Mouse (Mus musculus): Measurements from ENCODE around the gene Car3. TPM values are rescaled to one million over a fixed set of nuclear protein-coding genes. Genes with fewer than 3 reads are reported as not detected.

The Car3 gene
- polyA plus RNA-seq, 1 experiment, result 2.6 TPM

GRCm38 (mm10) chr3:14904165-14904564 lies 40.9 kb downstream of the Car3 start:
- Histone ChIP-seq H3K9me3 (replicated peaks; ENCODE audit: control insufficient read depth, insufficient read depth, low read length, poor library complexity, severe bottlenecking) (no peaks in the 10 kb centered on the region), H3K27ac (ENCODE audit: insufficient read depth, low read length) (no peak overlapping the region), H3K9ac (ENCODE audit: low read depth, poor library complexity, severe bottlenecking) (no peak overlapping the region), H3K27me3 (ENCODE audit: control insufficient read depth, insufficient read depth, low read length, poor library complexity, severe bottlenecking) (no peaks in the 10 kb centered on the region), H3K4me3 (ENCODE audit: low read depth, low read length) (no peak overlapping the region), H3K36me3 (ENCODE audit: control insufficient read depth, insufficient read depth, low read length, poor library complexity, severe bottlenecking) (no peaks in the 10 kb centered on the region), H3K4me1 (ENCODE audit: control insufficient read depth, insufficient read depth, low read length) (no peaks in the 10 kb centered on the region)
- TF ChIP-seq POLR2A (IDR thresholded peaks at IDR 0.05; ENCODE audit: insufficient read depth, low read length) (no peak), EP300 (IDR thresholded peaks at IDR 0.05; ENCODE audit: insufficient read depth, low read depth, low read length) (no peak), CTCF (IDR thresholded peaks at IDR 0.05; ENCODE audit: low read depth, low read length) (no peak)

- Histone ChIP-seq H3K27me3 (ENCODE audit: control insufficient read depth, insufficient read depth, low read length, poor library complexity, severe bottlenecking) (no peaks in the 10 kb centered on the region), H3K36me3 (ENCODE audit: control insufficient read depth, insufficient read depth, low read length, poor library complexity, severe bottlenecking) (no peaks in the 10 kb centered on the region; the same call in 1 of the 2 replicates), H3K27ac (ENCODE audit: insufficient read depth, low read length) (no peak overlapping the region), H3K4me3 (ENCODE audit: low read depth, low read length) (no peak overlapping the region), H3K9me3 (replicated peaks; ENCODE audit: control insufficient read depth, insufficient read depth, low read length, poor library complexity, severe bottlenecking) (no peaks in the 10 kb centered on the region), H3K9ac (ENCODE audit: low read depth, poor library complexity, severe bottlenecking) (no peak overlapping the region), H3K4me1 (ENCODE audit: control insufficient read depth, insufficient read depth, low read length) (no peaks in the 10 kb centered on the region)
- no peak for TF ChIP-seq EP300 (IDR thresholded peaks at IDR 0.05; ENCODE audit: insufficient read depth, low read depth, low read length)
Measured at GRCm38 (mm10) chr3:14907271-14907670, 44.0 kb downstream of the Car3 start.

- Histone ChIP-seq H3K9me3 (replicated peaks; ENCODE audit: control insufficient read depth, insufficient read depth, low read length, poor library complexity, severe bottlenecking) (no peaks in the 10 kb centered on the region), H3K36me3 (ENCODE audit: control insufficient read depth, insufficient read depth, low read length, poor library complexity, severe bottlenecking) (no peaks in the 10 kb centered on the region; the same call in 1 of the 2 replicates), H3K4me3 (ENCODE audit: low read depth, low read length) (no peak overlapping the region), H3K9ac (ENCODE audit: low read depth, poor library complexity, severe bottlenecking) (no peak overlapping the region), H3K27ac (ENCODE audit: insufficient read depth, low read length) (no peak overlapping the region), H3K4me1 (ENCODE audit: control insufficient read depth, insufficient read depth, low read length) (no peaks in the 10 kb centered on the region), H3K27me3 (ENCODE audit: control insufficient read depth, insufficient read depth, low read length, poor library complexity, severe bottlenecking) (no peaks in the 10 kb centered on the region)
- TF ChIP-seq CTCF (IDR thresholded peaks at IDR 0.05; ENCODE audit: low read depth, low read length) (no peak), EP300 (IDR thresholded peaks at IDR 0.05; ENCODE audit: insufficient read depth, low read depth, low read length) (no peak), POLR2A (IDR thresholded peaks at IDR 0.05; ENCODE audit: insufficient read depth, low read length) (no peak)
Measured at GRCm38 (mm10) chr3:14911992-14912582, 48.8 kb downstream of the Car3 start.

GRCm38 (mm10) chr3:14913774-14914173 lies 50.5 kb downstream of the Car3 start:
- Histone ChIP-seq H3K27ac (ENCODE audit: insufficient read depth, low read length) (no peak overlapping the region), H3K36me3 (ENCODE audit: control insufficient read depth, insufficient read depth, low read length, poor library complexity, severe bottlenecking) (no peaks in the 10 kb centered on the region; the same call in 1 of the 2 replicates), H3K4me3 (ENCODE audit: low read depth, low read length) (no peak overlapping the region), H3K4me1 (ENCODE audit: control insufficient read depth, insufficient read depth, low read length) (no peaks in the 10 kb centered on the region), H3K27me3 (ENCODE audit: control insufficient read depth, insufficient read depth, low read length, poor library complexity, severe bottlenecking) (no peaks in the 10 kb centered on the region), H3K9me3 (replicated peaks; ENCODE audit: control insufficient read depth, insufficient read depth, low read length, poor library complexity, severe bottlenecking) (no peaks in the 10 kb centered on the region), H3K9ac (ENCODE audit: low read depth, poor library complexity, severe bottlenecking) (no peak overlapping the region)
- TF ChIP-seq CTCF (IDR thresholded peaks at IDR 0.05; ENCODE audit: low read depth, low read length) (no peak), EP300 (IDR thresholded peaks at IDR 0.05; ENCODE audit: insufficient read depth, low read depth, low read length) (no peak), POLR2A (IDR thresholded peaks at IDR 0.05; ENCODE audit: insufficient read depth, low read length) (no peak)

- Histone ChIP-seq H3K27ac (ENCODE audit: insufficient read depth, low read length) (no peak overlapping the region), H3K36me3 (ENCODE audit: control insufficient read depth, insufficient read depth, low read length, poor library complexity, severe bottlenecking) (no peaks in the 10 kb centered on the region), H3K4me3 (ENCODE audit: low read depth, low read length) (no peak overlapping the region), H3K27me3 (ENCODE audit: control insufficient read depth, insufficient read depth, low read length, poor library complexity, severe bottlenecking) (no peaks in the 10 kb centered on the region), H3K4me1 (ENCODE audit: control insufficient read depth, insufficient read depth, low read length) (no peaks in the 10 kb centered on the region), H3K9ac (ENCODE audit: low read depth, poor library complexity, severe bottlenecking) (no peak overlapping the region), H3K9me3 (replicated peaks; ENCODE audit: control insufficient read depth, insufficient read depth, low read length, poor library complexity, severe bottlenecking) (no peaks in the 10 kb centered on the region)
- TF ChIP-seq POLR2A (IDR thresholded peaks at IDR 0.05; ENCODE audit: insufficient read depth, low read length) (no peak), EP300 (IDR thresholded peaks at IDR 0.05; ENCODE audit: insufficient read depth, low read depth, low read length) (no peak), CTCF (IDR thresholded peaks at IDR 0.05; ENCODE audit: low read depth, low read length) (no peak)
Measured at GRCm38 (mm10) chr3:14915355-14915754, 52.0 kb downstream of the Car3 start.

- no peaks in the 10 kb centered on the region for H3K4me1 ChIP-seq (ENCODE audit: control insufficient read depth, insufficient read depth, low read length)
- H3K27ac ChIP-seq (ENCODE audit: insufficient read depth, low read length), result no peak overlapping the region
- TF ChIP-seq EP300 (IDR thresholded peaks at IDR 0.05; ENCODE audit: insufficient read depth, low read depth, low read length) (no peak), POLR2A (IDR thresholded peaks at IDR 0.05; ENCODE audit: insufficient read depth, low read length) (no peak), CTCF (IDR thresholded peaks at IDR 0.05; ENCODE audit: low read depth, low read length) (no peak)
- H3K4me3 ChIP-seq (ENCODE audit: low read depth, low read length), result no peak overlapping the region
- H3K9me3 ChIP-seq (replicated peaks; ENCODE audit: control insufficient read depth, insufficient read depth, low read length, poor library complexity, severe bottlenecking), result no peaks in the 10 kb centered on the region
- no peaks in the 10 kb centered on the region for H3K36me3 ChIP-seq (ENCODE audit: control insufficient read depth, insufficient read depth, low read length, poor library complexity, severe bottlenecking)
- no peaks in the 10 kb centered on the region for H3K27me3 ChIP-seq (ENCODE audit: control insufficient read depth, insufficient read depth, low read length, poor library complexity, severe bottlenecking)
- no peak overlapping the region for H3K9ac ChIP-seq (ENCODE audit: low read depth, poor library complexity, severe bottlenecking)
Measured at GRCm38 (mm10) chr3:14917261-14917660, 53.9 kb downstream of the Car3 start.

Other genes starting within 250 kb of the Car3 start
- 16.0 and 16.4 TPM in 2 replicates for gene Car13, start 221.8 kb upstream of the Car3 start, polyA plus RNA-seq (2011; ENCODE audit: insufficient read depth, insufficient read length, low read depth, missing spikeins)
- gene Car1, start 55.1 kb upstream of the Car3 start, polyA plus RNA-seq (2011; ENCODE audit: insufficient read depth, insufficient read length, low read depth, missing spikeins), result not detected in 2 replicates
- gene Car2, start 22.8 kb downstream of the Car3 start, polyA plus RNA-seq (2011; ENCODE audit: insufficient read depth, insufficient read length, low read depth, missing spikeins), result 154 and 186 TPM in 2 replicates

Data from ES-Bruce4 (cell line).